Mouse (Mus musculus): ENCODE measurements at regions not wholly inside any gene's neighbourhood (a gene's known extent, or its start where the extent isn't known, plus 50 kb on each side); places are given as distances from the start of the nearest gene placed in this dataset.

DNA sequence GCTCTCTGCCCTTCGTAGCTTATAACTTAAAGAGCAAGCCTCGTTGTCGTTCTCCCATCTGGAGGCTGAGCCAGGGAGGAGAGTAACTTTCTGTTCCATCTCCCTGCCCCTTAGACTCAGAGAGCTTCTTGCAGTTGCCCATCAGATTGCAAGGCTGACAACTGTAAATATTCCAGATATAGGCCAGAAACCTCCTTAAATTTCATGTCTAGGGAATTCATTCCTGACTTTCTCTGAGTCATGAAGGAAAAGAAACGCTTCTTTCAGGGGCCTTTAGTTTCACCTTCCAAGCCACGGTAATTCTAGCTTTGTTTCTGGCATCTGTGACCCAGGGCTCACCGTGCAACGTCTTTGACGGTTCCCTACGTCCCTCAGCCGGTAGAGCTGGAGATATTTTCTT lies 220.0 kb upstream of the Srek1ip1 start:
- H3K27me3 ChIP-seq (ENCODE audit: control insufficient read depth, insufficient read depth, low read length) = no peaks in the 10 kb centered on the region
- H3K4me2 ChIP-seq (ENCODE audit: low read depth) = no peak overlapping the region
- H3K27ac ChIP-seq (ENCODE audit: low read depth, low read length) = no peak overlapping the region
- DNase-seq (ENCODE audit: low spot score) (no peak), ATAC-seq (ENCODE audit: insufficient read depth, low FRiP score, low TSS enrichment) (no peak)
- peaks cover 3% of the 10 kb centered on the region; the same call in 1 of the 2 replicates for H3K4me1 ChIP-seq (ENCODE audit: control insufficient read depth, insufficient read depth, low read length)
- H3K9me3 ChIP-seq (ENCODE audit: control insufficient read depth, low read length) = no peaks in the 10 kb centered on the region
- H3K36me3 ChIP-seq (ENCODE audit: control insufficient read depth, insufficient read depth, low read length) = no peaks in the 10 kb centered on the region
- WGBS = 66% methylated on average over 10 of the region's 10 CpGs
- H3K9ac ChIP-seq (ENCODE audit: low read length) = no peak overlapping the region
- no peak overlapping the region for H3K4me3 ChIP-seq (ENCODE audit: low read depth, low read length)

DNA sequence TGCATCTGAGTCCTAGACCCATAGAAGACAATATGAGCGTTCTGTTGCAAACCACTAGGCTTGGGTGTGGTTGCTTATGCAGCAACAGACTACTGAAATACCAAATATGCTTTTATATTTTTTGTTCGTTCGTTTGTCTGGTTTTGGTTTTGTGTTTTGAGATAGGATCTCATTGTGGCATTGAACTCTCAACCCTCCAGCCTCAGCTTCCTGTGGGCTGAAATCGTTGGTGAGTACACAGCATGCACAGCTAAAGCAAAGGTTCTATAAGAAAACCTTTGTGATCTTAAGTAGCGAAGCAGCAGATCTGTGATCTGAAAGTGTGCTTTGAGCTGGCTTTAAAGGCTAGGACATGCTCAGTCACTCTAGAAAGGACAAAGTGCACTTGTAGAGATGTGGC lies 217.9 kb upstream of the Srek1ip1 start:
- no peaks in the 10 kb centered on the region for H3K9me3 ChIP-seq (ENCODE audit: control insufficient read depth, low read length)
- H3K27me3 ChIP-seq (ENCODE audit: control insufficient read depth, insufficient read depth, low read length) = no peaks in the 10 kb centered on the region
- 85% methylated on average over 5 of the region's 5 CpGs for WGBS
- H3K27ac ChIP-seq (ENCODE audit: low read depth, low read length) = no peak overlapping the region
- ATAC-seq (ENCODE audit: insufficient read depth, low FRiP score, low TSS enrichment) (no peak), DNase-seq (ENCODE audit: low spot score) (no peak)
- H3K36me3 ChIP-seq (ENCODE audit: control insufficient read depth, insufficient read depth, low read length) = no peaks in the 10 kb centered on the region
- H3K4me1 ChIP-seq (ENCODE audit: control insufficient read depth, insufficient read depth, low read length) = peaks cover 7% of the 10 kb centered on the region; the same call in 1 of the 2 replicates
- H3K4me3 ChIP-seq (ENCODE audit: low read depth, low read length) = no peak overlapping the region
- no peak overlapping the region for H3K4me2 ChIP-seq (ENCODE audit: low read depth)
- H3K9ac ChIP-seq (ENCODE audit: low read length) = no peak overlapping the region

DNA sequence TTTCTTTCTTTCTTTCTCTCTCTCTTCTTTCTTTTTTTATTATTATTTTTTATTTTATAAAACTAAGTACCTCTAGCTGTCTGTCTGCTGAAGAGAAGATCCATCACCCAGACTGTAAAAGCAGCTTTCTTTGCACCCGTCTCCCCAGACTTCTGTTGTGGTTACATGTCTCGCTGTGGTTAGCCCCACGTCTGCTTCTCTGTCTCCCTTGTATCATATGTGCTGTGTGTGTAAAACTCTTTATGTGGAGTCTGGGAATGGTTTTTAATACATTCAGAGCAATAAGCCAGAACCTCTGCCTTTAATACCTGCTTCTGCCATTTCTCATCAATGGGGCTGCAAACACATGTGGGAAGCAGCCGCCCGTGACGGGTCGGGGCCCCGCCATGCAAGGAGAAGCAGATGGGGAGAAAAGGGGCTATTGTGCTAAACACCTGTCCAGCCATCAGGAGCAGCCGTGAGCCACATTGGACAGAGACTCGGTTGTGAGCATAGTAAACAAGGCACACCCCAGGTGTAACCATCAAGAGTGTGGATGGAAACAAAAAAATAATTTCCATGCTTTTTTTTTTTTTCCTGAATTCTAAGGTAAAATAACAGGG lies 216.0 kb upstream of the Srek1ip1 start:
- H3K4me1 ChIP-seq (ENCODE audit: control insufficient read depth, insufficient read depth, low read length) = peaks cover 7% of the 10 kb centered on the region; the same call in 1 of the 2 replicates
- no peak overlapping the region for H3K4me2 ChIP-seq (ENCODE audit: low read depth)
- H3K9ac ChIP-seq (ENCODE audit: low read length) = no peak overlapping the region
- peak; percentile 38 for DNase-seq (ENCODE audit: low spot score)
- H3K27ac ChIP-seq (ENCODE audit: low read depth, low read length) = no peak overlapping the region
- 51% methylated on average over 10 of the region's 10 CpGs for WGBS
- 0 out of 2 replicates have a peak, but pooled peaks have one; percentile 10 for ATAC-seq (ENCODE audit: insufficient read depth, low FRiP score, low TSS enrichment)
- no peak overlapping the region for H3K4me3 ChIP-seq (ENCODE audit: low read depth, low read length)
- no peaks in the 10 kb centered on the region for H3K27me3 ChIP-seq (ENCODE audit: control insufficient read depth, insufficient read depth, low read length)
- no peaks in the 10 kb centered on the region for H3K9me3 ChIP-seq (ENCODE audit: control insufficient read depth, low read length)
- H3K36me3 ChIP-seq (ENCODE audit: control insufficient read depth, insufficient read depth, low read length) = no peaks in the 10 kb centered on the region

DNA sequence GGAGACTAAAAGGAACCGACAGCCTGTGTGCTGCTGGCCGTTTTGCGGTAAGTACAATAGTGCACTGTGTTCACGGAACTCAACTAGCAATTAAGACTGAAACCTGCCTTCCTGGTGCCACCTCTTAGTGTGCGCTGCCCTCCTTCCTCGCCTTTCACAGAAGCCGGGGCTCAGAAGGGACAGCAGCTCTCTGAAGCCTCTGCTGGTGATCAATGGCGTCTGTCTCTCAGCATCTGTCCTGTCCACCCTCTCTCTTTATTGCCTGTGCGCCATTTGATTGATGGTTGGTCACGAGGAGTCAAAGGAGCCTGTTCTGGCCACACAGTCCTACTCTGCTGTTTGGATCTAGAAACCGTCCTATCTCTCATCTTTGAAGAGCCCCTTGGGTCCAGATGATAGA lies 214.4 kb upstream of the Srek1ip1 start:
- ATAC-seq (ENCODE audit: insufficient read depth, low FRiP score, low TSS enrichment) (peak; percentile 20; the same call in 1 of the 2 replicates), DNase-seq (ENCODE audit: low spot score) (peak; percentile 28)
- Histone ChIP-seq H3K9me3 (ENCODE audit: control insufficient read depth, low read length) (no peaks in the 10 kb centered on the region), H3K27me3 (ENCODE audit: control insufficient read depth, insufficient read depth, low read length) (no peaks in the 10 kb centered on the region), H3K9ac (ENCODE audit: low read length) (no peak overlapping the region), H3K4me2 (ENCODE audit: low read depth) (no peak overlapping the region), H3K4me3 (ENCODE audit: low read depth, low read length) (no peak overlapping the region), H3K27ac (ENCODE audit: low read depth, low read length) (no peak overlapping the region), H3K4me1 (ENCODE audit: control insufficient read depth, insufficient read depth, low read length) (peaks cover 7% of the 10 kb centered on the region; the same call in 1 of the 2 replicates), H3K36me3 (ENCODE audit: control insufficient read depth, insufficient read depth, low read length) (no peaks in the 10 kb centered on the region)
- WGBS = 37% methylated on average over 11 of the region's 11 CpGs

DNA sequence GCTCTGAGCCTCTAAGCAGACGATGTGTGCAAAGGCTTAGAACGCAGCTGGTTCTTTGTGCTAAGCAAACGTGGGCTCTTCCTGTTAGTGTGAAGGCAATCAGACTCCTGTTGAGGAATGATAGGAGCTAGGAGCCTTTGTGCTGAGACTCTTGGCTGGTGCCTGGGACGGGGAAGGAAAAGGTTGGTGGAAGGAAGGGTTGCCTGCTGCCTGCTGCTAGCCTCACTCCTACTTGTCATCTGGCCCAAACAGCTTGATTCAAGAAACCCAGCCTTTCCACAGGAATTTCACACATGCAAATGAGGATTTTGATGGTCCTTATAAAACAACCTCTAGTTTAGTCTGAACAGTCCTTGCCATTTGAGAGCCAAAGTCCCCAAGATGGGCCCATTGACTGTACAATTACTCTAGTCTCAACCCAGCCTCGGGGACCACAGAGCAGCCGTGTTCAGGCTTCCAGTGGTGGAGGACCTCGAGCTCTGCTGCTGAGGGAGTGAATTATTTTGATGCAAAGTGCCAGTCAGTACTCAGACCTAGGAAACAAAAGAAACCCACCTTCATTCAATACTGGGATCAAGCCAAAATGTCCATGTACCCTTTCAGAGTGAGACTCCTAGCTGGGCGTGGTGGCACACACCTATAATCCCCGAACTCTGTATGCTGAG lies 211.5 kb upstream of the Srek1ip1 start:
- ATAC-seq (ENCODE audit: insufficient read depth, low FRiP score, low TSS enrichment) (no peak), DNase-seq (ENCODE audit: low spot score) (no peak)
- Histone ChIP-seq H3K36me3 (ENCODE audit: control insufficient read depth, insufficient read depth, low read length) (no peaks in the 10 kb centered on the region), H3K9me3 (ENCODE audit: control insufficient read depth, low read length) (no peaks in the 10 kb centered on the region), H3K4me1 (ENCODE audit: control insufficient read depth, insufficient read depth, low read length) (peaks cover 7% of the 10 kb centered on the region; the same call in 1 of the 2 replicates), H3K27ac (ENCODE audit: low read depth, low read length) (no peak overlapping the region), H3K4me2 (ENCODE audit: low read depth) (no peak overlapping the region), H3K4me3 (ENCODE audit: low read depth, low read length) (no peak overlapping the region), H3K27me3 (ENCODE audit: control insufficient read depth, insufficient read depth, low read length) (no peaks in the 10 kb centered on the region), H3K9ac (ENCODE audit: low read length) (no peak overlapping the region)
- 58% methylated on average over 9 of the region's 9 CpGs for WGBS

Data from neural tube, embryonic 11.5 days (tissue).